Mouse (Mus musculus) G1E (cell line): ENCODE results near the gene Fbxo21.

Source experiments
- CTCF ChIP-seq: IDR thresholded peaks from 2 replicates; pipeline ENCODE4 v1.5.1; 2012; ENCODE audit warnings: low read depth, low read length, inconsistent platforms, mixed read lengths
- GATA1 ChIP-seq: IDR thresholded peaks from 2 replicates; pipeline ENCODE4 v1.6.1; 2012; ENCODE audit warnings: borderline replicate concordance, low read length, inconsistent platforms, mixed read lengths
- POLR2AphosphoS5 ChIP-seq: IDR thresholded peaks from 2 replicates; pipeline ENCODE4 v1.6.1; 2012; ENCODE audit warnings: low read depth, low read length, inconsistent platforms; ENCODE audit not compliant: insufficient replicate concordance
- TAL1 ChIP-seq: conservative IDR thresholded peaks from 2 replicates; pipeline ENCODE4 v1.6.1; 2012; ENCODE audit warnings: low read depth, low read length, inconsistent platforms, mixed read lengths

DNA sequence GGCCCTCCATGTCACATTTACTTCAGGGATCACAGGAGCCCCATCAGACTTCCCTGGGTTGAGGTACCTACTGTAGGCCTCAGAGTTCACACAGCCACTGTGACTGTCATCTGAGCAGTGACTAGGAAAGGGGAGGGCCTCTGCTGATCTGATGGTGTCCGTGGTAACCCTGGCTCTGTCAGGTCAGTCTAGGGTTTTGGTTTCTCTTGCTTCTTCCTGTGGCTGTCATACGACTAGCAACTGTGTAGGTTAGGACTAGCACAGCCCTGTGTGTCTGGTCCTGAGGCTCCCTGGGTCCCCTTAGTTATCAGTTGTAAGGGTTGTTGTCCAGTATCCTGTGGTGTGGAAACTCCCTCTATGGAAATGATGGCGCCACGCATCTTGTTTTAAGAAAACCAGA is 74.2 kb downstream of the Fbxo21 start:
- TF ChIP-seq CTCF = no peak
- no peak for TF ChIP-seq GATA1
- TF ChIP-seq TAL1 = no peak
- TF ChIP-seq POLR2AphosphoS5 = no peak
